18 mouse cellular contexts compared by ENCODE assay signal in genomic region chr12:69156436-69156835, GRCm38 (mm10). TPM values are rescaled to one million over a fixed set of nuclear protein-coding genes. Genes with fewer than 3 reads are reported as not detected.
"Had no signal": no experiment of that assay in that cellular context is flagged by ENCODE, and none has a peak within 500 bp of the region (broad histone marks: within the 10 kb centered on the region; RNA-seq: fewer than 3 reads in every experiment).

No protein-coding gene starts in this region.

- H3K4me2 ChIP-seq: intestine, embryonic 15.5 days; limb, embryonic 12.5 days; stomach, embryonic 15.5 days had no signal

- H3K4me3 ChIP-seq: intestine, embryonic 15.5 days; layer of hippocampus, adult 2 months; limb, embryonic 12.5 days; neural tube, embryonic 12.5 days; stomach, embryonic 15.5 days had no signal

- H3K9ac ChIP-seq: intestine, embryonic 15.5 days; limb, embryonic 12.5 days; neural tube, embryonic 12.5 days; stomach, embryonic 15.5 days had no signal

- DNase-seq: kidney, adult 18-20 months; kidney, postnatal 10 days; kidney, postnatal 4 days; lung, adult 18-20 months; lung, postnatal 4 days; midbrain, embryonic 14.5 days; right cerebral cortex, postnatal 4 days; spleen, adult 18-20 months; thymus, adult 2 months; thymus, postnatal 25 days had no signal

- ATAC-seq: intestine, embryonic 15.5 days; lung, postnatal 0 days had no signal

- H3K9me3 ChIP-seq: intestine, embryonic 15.5 days; limb, embryonic 12.5 days; midbrain, embryonic 10.5 days; neural tube, embryonic 12.5 days; stomach, embryonic 15.5 days had no signal

- H3K27ac ChIP-seq: intestine, embryonic 15.5 days; layer of hippocampus, adult 2 months; limb, embryonic 12.5 days; midbrain, embryonic 10.5 days; neural tube, embryonic 12.5 days; stomach, embryonic 15.5 days had no signal

- H3K27me3 ChIP-seq: intestine, embryonic 15.5 days; limb, embryonic 12.5 days; neural tube, embryonic 12.5 days; stomach, embryonic 15.5 days had no signal

RNA-seq across cellular contexts. Expression of gene Gm49383, which starts 40.5 kb away (rescaled TPM):
- polyA plus RNA-seq: testis, adult 2 months had no signal
